Mouse (Mus musculus) v-Abl transformed pro-B cells (cell line): ENCODE results near the gene Adgrv1.
"Not testable (repeated sequence)": the region's sequence is repeated elsewhere in the genome, so short reads cannot be mapped to it uniquely, and the experiment has no call there.

Source experiments
- in situ Hi-C, 2 experiments: fragments of 400-800 bp; cut with MboI; formaldehyde crosslinking; loops; one replicate each; pipeline ENCODE4 v1.15.1; 2025; ENCODE audit not compliant: unreplicated experiment in 2 of 2

Gene Adgrv1

DNA sequence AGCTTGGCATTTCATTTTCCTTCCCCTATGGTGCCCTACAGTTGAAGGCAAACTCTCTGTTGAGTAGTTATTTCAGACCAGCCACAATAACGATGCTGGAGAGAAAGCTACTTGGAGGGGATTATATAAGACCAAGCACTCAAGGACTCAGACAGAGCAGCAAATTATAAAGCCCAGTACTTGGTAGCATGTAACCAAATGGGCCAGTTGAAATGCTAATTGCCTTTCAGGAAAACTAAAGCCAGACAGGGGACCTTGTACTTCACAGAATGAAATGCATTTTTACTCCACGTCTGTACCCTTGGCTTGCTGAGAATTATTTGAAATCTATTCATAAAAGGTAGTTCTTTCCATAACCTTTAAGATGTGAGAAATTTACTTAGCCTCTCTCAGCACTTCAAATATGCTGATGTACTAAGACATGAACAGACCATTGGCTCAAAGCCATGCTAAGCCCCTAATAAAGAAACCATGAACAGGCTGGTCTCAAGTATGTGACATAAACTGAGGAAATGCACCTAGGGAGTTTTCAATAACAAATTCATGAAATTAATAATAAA is 4.2 kb downstream of the Adgrv1 start:
- in situ Hi-C loops: no loop called here

DNA sequence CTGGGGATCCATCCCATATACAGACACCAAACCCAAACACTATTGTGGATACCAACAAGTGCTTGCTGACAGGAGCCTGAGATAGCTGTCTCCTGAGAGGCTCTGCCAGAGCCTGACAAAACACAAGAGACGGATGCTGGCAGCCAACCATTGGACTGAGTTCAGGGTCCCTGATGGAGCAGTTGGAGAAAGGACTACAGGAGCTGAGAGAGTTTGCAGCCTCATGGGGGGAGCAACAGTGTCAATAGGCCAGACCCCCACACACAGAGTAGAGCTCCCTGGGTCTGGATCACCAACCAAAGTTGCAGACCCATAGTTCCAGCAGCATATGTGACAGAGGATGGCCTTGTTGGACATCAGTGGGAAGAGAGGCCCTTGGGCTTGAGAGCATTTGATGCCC is 5.1 kb downstream of the Adgrv1 start:
- in situ Hi-C loops: not testable (repeated sequence)

DNA sequence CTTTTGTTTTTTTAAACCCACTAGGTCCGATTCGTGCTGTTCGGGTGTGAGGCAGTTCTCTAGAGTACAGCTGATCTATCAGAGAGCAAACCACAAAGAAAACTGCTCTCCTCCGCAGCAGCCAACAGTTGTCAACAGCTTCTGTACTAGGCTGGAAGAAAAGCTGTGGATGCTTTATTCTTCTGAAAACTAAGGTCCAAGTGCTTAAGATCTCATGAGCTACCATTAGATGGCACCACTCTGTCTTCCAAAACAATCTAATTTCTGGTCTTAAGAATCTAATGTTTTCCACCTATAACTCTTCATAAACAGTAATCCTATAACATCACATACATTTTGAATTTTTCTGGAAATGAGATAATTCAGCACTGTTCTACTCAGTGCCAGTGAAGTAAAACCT is 22.6 kb downstream of the Adgrv1 start:
- in situ Hi-C loops: no loop called here

DNA sequence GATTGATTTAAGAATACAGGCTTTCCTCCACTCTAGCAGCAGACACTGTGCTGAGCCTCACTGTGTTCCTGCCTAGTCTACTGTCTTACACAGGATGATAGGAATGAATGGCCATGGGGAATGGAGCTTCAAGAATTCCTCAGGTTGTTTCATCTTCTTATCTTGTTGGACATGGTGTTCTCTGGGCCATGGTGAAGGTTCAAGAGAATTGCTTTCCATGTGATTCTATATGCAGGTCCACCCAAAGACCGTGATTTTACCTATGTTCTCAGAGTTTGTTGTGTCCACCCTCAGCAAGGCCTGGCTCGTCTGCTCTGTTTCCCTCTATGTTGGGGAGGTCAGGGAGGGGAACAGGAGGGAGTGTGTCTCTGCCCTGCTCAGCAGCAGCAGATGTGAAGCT is 26.0 kb downstream of the Adgrv1 start:
- in situ Hi-C loops: no loop called here

DNA sequence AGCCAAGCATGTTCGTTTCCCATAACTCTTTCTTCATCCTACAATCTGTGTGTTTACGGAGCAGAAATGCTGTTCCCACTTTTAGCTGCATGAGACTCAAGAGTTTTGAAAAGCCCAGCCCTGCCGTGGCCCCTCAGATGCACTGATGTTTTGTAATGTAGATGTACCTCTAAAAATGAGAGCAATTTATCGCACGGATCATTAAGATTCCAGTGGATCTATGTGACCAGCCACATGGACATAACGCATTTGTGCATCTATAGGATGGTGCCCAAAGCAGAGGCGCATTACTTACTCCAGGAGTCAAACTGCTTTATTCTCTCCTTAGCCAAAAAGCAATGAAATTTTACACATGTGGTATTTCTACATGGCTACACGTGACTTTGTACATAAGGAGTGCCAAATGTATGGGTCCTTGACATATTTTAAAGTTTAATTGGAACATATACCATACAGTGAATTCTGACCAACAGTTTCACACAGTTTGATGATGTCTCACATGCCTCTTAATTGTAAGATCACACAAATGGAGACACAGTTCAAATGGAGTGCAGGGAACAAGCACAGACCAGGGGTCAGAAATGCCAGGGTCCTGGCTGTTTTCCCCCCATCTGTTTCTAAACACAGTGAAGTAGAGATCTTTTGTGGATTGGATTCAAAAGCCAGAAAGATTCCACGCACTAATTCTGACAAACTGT is 35.9 kb downstream of the Adgrv1 start:
- in situ Hi-C loops: no loop called here

DNA sequence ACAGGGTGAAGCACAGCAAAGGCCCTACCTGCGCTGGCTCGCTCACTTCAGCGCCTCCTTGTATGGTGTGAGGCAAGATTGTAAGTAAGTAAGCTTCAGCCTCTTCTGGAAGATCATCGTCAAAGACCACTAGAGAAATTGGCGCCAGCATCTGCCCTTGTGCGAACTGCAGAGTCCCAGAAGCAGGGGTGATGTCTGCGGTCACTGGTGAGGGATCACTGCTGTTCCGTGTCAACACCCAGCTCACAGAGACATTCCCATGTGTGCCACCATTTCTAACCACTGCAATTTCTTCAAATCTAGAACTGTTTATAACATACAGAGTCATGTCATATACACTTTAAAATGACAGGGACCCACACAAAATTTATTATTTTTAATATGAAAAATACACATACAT is 54.3 kb downstream of the Adgrv1 start:
- in situ Hi-C loops: no loop called here

DNA sequence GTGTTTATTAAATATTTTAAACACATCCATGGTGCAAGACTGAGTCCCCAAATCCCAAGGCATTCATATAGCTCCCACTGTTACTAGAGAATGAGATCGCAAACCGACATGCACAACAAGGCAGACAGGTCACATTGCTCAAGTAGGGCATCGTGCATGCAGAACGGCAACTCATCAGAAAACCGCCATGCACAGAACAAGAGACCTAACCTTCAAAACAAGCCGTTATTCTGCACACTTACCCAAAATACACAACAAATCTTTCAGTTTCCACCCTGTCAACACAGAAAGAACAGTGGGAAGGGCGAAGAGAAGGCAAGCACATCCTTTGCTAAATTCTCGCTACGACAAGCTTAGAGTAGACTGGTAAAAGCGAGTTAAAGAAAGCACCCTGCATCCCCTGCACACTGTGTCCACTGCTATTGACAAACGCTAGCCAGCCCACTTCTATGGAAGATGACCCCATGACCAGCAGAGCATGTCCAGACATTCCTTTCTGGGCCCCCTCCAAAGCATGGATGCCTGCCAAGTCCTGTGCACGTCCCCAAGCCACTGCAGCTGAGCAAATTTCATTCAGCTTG is 62.6 kb downstream of the Adgrv1 start:
- in situ Hi-C loops: no loop called here

DNA sequence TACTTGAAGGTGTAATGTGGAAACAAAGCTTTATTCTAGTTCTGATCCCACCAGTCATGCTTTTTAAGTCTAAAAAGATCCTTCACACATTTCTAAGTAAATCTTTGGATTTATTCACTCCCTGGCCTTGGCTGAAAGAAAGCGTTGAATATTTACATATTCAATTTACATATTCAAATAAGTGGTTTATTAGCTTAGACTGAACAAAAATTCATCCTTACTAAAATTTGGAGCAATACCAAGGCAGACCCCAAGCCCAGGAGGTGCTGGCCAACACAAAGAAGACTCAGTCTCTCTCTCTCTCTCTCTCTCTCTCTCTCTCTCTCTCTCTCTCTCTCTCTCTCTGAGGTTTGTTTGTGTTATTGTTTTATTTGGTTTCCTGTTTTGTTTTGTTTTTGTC is 82.9 kb downstream of the Adgrv1 start:
- in situ Hi-C loops: no loop called here

DNA sequence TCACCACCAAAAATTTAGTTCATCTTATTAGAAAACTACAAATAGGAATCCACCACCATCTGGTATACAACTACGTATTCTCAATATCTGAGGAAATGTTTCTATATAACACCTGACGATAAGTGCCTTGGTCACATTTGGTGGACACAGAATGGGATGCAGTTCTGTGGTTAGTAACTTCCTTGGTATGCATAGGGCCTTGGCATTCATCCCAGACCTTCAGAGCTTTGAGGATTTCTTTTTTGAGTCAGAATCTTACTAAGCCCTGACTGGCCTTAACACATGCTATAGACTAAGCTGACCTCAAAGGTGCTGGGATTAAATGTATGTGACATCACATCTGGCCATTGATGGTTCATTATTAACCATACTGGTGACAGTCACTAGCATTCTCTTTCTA is 98.0 kb downstream of the Adgrv1 start:
- in situ Hi-C loops: no loop called here

DNA sequence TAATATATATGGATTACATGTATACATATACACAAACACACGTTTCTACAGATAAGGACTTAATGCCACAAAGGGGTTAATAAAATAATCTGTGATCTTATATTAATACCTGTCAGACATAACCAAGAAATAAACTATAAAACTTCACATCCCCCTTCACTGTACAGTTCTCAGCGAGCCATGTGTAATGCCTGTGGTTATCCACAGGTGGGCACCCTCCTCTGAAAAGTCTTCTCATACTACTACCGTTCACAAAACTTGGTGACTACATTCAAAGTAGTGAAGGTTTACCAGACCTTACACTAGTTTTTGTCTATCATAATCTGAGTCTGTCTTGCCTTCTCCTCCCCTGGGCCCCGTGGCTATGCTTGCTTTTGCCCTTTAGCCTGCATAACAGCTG is 106.3 kb downstream of the Adgrv1 start:
- in situ Hi-C loops: no loop called here

DNA sequence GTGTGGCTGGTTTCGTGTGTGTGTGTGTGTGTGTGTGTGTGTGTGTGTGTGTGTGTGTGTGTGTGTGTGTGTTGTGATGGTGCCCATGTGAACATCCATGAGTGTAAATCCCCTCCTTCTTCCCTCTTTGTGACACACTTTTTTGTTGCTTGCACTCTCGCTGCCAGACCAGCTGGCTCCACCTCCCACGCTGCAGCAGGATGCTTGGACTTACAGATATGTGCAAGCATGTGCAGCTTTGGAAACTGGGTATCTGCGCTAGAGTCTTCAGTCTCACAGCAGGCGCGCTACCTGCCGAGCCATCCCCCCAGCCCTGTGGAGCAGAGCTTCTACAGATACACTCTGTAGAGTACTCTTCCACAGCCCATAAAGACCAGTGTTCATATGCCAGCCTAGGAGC is 122.8 kb downstream of the Adgrv1 start:
- in situ Hi-C loops: no loop called here

DNA sequence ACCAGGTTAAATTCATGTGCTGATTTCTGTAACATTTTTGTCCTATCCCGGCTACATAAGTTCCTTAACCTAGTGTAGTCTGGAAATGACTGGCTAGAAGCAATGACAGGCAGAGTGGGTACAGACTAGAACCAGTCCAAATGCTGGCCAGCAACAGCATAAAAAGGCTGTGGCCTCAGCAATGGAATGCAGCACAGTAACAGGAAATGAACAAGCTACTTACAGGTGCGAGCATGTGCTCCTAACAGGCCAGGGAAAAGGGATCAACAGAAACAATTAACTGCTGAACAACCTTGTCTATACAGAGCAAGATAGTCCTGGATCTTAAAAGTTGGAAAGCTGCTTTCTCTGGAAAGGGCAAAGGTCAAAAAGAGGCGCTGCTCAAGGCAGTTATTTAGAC is 135.9 kb downstream of the Adgrv1 start:
- in situ Hi-C loops: no loop called here

DNA sequence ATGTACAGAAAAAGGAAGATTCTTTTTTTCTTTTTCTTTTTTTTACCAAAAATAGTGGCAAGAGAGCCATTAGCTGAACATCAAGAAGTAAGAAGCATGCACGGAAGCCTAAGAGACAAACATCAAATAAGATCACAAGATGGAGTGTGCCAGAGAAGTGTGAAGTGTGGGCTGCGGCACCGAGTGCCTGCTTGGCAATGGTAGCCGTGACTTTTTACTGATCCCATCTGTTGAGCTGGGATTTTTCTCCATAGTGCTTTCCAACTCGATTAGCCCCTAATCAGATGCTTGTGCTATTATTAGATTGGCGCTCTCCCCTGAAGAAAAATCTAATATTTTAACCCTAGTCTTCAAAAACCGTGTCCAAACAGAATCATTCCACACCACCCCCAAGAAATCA is 141.0 kb downstream of the Adgrv1 start:
- in situ Hi-C loops: no loop called here

DNA sequence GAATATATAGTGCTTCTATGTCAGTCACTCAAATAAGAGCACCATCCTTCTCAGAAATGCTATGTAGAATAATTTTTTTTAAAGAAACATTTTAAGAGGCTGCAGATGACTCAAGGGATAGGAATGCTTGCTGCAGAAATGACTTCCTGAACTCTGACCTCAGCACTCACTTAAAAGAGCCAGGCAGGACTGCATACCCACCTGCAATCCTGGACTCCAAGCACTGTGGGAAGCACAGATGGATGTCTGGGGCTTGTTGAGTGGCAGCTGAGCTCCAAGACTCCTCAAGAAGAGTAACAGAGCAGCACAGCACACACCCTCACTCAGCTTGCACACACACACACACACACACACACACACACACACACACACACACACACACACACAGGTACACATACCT is 146.0 kb downstream of the Adgrv1 start:
- in situ Hi-C loops: no loop called here

DNA sequence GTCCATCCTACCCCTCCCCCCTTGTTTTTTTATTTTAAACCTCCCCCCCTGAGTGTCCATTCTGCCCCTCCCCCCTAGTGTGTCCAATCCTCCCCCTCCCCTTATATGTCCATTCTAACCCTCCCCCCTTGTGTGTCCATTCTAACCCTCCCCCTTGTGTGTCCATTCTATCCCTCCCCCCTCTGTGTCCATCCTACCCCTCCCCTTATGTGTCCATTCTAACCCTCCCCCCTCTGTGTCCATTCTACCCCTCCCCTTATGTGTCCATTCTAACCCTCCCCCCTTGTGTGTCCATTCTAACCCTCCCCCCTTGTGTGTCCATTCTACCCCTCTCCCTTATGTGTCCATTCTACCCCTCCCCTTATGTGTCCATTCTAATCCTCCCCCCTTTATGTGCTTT is 159.2 kb downstream of the Adgrv1 start:
- in situ Hi-C loops: no loop called here

DNA sequence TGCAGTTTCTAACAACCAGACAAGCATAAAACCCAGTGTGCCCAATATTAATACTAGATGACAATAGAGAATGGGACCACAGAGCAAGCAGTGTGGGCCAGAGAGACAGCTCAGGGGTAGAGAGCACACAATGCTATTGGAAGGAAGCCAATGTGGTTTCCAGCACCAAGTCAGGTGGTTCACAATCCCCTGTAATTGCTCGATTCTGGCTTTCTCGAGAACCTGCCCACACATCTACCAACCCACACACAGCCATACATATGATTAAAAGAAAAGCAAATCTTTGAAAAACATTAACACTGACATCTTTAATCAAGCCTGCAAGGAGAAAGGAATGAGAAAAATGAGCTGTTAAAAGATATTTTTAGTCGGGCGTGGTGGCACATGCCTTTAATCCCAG is 166.3 kb downstream of the Adgrv1 start:
- in situ Hi-C loops: no loop called here

DNA sequence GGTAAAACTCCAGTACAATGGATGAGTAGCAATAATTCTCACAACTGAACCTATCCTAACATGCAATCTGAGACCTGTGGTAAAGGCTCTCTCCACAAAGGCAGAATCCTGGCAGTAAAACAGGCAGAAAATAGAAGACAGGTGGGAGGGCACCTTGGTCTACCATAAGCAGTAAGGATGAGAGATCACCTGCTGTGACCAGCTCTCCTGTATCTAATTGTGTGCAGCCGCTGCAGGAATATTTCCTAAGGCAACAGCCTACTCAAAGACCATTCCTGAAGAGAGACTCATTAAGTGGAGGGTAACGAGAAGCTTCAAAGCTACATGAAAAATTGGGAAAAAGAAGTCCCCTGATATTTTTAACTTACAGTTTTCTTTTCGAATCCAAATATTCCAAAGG is 167.2 kb downstream of the Adgrv1 start:
- in situ Hi-C loops: no loop called here

DNA sequence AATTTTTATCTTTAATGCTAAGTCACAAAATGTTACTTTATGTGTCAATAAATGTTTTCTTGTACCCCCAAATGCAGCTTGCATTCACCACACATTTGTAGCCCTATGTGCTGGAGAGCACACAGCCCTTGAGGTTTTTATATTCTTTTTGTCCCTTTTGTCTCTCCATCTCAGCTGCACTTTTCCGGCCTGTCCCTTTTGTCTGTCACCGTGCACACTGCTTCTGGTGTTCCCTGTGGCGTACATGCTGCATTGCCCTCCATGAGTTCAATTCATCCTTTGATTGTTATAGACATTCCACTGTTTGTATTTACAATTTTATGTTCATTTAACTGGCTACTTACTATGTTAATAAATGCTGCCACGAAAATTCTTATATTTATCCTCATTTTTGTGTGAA is 183.3 kb downstream of the Adgrv1 start:
- in situ Hi-C loops: no loop called here

DNA sequence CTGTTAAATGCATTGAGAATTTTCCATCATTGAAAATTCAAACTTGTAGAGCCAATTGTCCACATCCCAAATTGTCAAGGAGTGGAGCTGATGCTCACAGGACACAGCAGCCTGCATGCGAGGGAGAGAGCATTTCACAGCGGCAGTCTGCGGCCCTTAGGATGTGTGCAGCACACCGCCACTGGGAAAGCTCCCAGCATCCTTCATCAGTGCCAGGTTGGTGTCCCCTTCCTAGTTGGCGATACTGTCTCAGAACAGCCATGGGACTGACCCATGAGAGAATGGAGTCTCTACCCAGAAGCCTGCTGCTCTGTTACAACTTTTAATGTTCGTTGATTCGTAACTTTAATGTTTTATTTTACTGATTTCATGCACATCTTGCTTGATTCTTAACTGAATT is 183.8 kb downstream of the Adgrv1 start:
- in situ Hi-C loops: no loop called here

DNA sequence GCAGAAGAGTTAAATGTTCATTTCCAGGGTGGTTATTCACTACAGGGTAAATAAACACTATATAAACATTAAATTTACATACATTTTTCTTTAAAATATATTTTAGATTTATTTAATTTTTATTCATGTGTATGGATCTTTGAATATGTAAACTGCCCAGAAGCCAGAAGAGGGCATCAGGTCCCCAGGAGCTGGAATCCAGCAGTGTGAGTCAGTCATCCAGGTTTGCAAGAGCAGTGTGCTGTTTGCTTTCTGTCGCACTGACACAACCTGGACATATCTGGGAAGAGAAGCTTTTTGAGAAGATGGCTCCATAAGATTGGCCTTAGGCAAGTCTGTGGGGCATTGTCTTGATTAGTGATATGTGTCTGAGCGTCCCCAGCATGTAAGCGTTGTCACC is 191.5 kb downstream of the Adgrv1 start:
- in situ Hi-C loops: no loop called here

DNA sequence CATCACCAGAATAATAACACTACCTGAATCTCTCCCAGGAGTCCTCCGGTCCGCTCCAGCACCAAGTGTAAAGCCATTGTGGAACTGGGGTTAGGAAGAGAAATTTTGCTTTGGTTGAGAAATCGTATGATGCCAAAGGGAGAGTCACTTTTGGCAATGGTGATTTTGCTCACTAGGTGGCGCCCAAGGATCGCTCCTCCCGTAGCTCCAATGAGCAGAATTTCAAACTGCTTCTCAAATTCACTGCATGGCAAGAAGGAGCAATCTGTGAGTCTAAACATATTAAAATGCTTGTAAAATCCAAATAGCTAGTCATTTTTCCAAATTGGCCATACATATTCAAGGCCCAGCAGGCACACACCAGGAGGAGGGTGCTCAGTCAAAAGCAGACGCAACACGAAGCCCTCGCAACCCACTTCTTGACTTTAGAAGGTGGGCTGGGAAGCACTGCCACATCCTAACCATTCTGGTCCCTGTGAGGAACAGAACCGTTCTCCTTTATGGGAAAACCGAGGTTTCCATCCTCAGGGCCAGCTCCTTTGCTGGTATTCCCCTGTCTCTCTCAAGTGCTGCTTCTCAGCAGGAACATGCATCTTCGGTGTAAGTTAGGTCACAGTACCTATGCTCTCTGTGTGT is 193.4 kb downstream of the Adgrv1 start:
- in situ Hi-C loops: loop anchor here (5.0 kb wide), 3 partner anchors 198 to 323 kb away; no protein-coding TSS in a partner anchor

DNA sequence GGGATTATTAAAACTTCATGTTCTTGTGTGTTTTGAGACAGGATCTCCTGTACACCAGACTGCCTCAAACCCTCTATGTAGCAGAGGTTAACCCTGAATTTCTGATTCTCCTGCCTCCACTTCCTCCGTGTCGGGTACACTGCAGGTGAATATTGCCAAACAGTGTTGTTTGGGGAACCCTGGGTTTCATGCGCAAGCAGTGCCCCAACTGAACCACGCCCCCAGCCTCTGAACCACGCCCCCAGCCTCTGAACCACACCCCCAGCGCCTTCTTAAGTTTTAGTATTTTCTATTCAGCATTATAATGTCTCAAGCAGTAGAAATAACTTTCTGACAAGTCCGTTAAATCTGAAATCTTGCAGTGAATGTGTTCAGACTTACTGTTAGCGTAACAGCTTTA is 195.9 kb downstream of the Adgrv1 start:
- in situ Hi-C loops: loop anchor here (5.0 kb wide), 3 partner anchors 200 to 325 kb away; no protein-coding TSS in a partner anchor
